Mouse (Mus musculus): ENCODE results near the gene Dock9. TPM values are rescaled to one million over a fixed set of nuclear protein-coding genes. Genes with fewer than 3 reads are reported as not detected.
A peak's percentile ranks its signal among the peaks of the same experiment; 100 is the strongest.

The Dock9 gene
- total RNA-seq, 2 experiments from 2014 or later = 13.4 to 14.2 TPM

- DNase-seq (ENCODE audit: low spot score) = no peak
Measured at GRCm38 (mm10) chr14:121592890-121593289, 204.7 kb downstream of the Dock9 start.

GRCm38 (mm10) chr14:121592356-121592755 is 205.3 kb downstream of the Dock9 start:
- no peak for DNase-seq (ENCODE audit: low spot score)

GRCm38 (mm10) chr14:121589097-121589725 is 208.4 kb downstream of the Dock9 start:
- peak; percentile 68 for DNase-seq (ENCODE audit: low spot score)

GRCm38 (mm10) chr14:121588451-121588850 is 209.2 kb downstream of the Dock9 start:
- peak; percentile 38 for DNase-seq (ENCODE audit: low spot score)

GRCm38 (mm10) chr14:121585906-121586765 is 211.5 kb downstream of the Dock9 start:
- DNase-seq (ENCODE audit: low spot score) = no peak

- peak; percentile 27 for DNase-seq (ENCODE audit: low spot score)
Measured at GRCm38 (mm10) chr14:121579055-121579454, 218.6 kb downstream of the Dock9 start.

GRCm38 (mm10) chr14:121573391-121573790 is 224.2 kb downstream of the Dock9 start:
- DNase-seq (ENCODE audit: low spot score) = no peak

- no peak for DNase-seq (ENCODE audit: low spot score)
Measured at GRCm38 (mm10) chr14:121566794-121567201, 230.8 kb downstream of the Dock9 start.

GRCm38 (mm10) chr14:121565930-121566329 is 231.7 kb downstream of the Dock9 start:
- DNase-seq (ENCODE audit: low spot score) = no peak

GRCm38 (mm10) chr14:121564656-121565055 is 233.0 kb downstream of the Dock9 start:
- no peak for DNase-seq (ENCODE audit: low spot score)

GRCm38 (mm10) chr14:121563954-121564353 is 233.7 kb downstream of the Dock9 start:
- DNase-seq (ENCODE audit: low spot score) = no peak

GRCm38 (mm10) chr14:121559026-121559425 is 238.6 kb downstream of the Dock9 start:
- no peak for DNase-seq (ENCODE audit: low spot score)

- DNase-seq (ENCODE audit: low spot score) = no peak
Measured at GRCm38 (mm10) chr14:121556401-121557315, 241.0 kb downstream of the Dock9 start.

- DNase-seq (ENCODE audit: low spot score) = no peak
Measured at GRCm38 (mm10) chr14:121553785-121554184, 243.9 kb downstream of the Dock9 start.

- DNase-seq (ENCODE audit: low spot score) = no peak
Measured at GRCm38 (mm10) chr14:121552586-121552985, 245.1 kb downstream of the Dock9 start.

- no peak for DNase-seq (ENCODE audit: low spot score)
Measured at GRCm38 (mm10) chr14:121549834-121550233, 247.8 kb downstream of the Dock9 start.

- no peak for DNase-seq (ENCODE audit: low spot score)
Measured at GRCm38 (mm10) chr14:121547745-121548144, 249.9 kb downstream of the Dock9 start.

GRCm38 (mm10) chr14:121546621-121547020 is 251.0 kb downstream of the Dock9 start:
- DNase-seq (ENCODE audit: low spot score) = no peak

- DNase-seq (ENCODE audit: low spot score) = no peak
Measured at GRCm38 (mm10) chr14:121545551-121546331, 251.9 kb downstream of the Dock9 start.

- DNase-seq (ENCODE audit: low spot score) = no peak
Measured at GRCm38 (mm10) chr14:121541262-121541661, 256.4 kb downstream of the Dock9 start.

- no peak for DNase-seq (ENCODE audit: low spot score)
Measured at GRCm38 (mm10) chr14:121534501-121534900, 263.1 kb downstream of the Dock9 start.

Data from gastrocnemius, adult 18-20 months (tissue).